Mouse (Mus musculus): ENCODE measurements at regions not wholly inside any gene's neighbourhood (a gene's known extent, or its start where the extent isn't known, plus 50 kb on each side); places are given as distances from the start of the nearest gene placed in this dataset.

DNA sequence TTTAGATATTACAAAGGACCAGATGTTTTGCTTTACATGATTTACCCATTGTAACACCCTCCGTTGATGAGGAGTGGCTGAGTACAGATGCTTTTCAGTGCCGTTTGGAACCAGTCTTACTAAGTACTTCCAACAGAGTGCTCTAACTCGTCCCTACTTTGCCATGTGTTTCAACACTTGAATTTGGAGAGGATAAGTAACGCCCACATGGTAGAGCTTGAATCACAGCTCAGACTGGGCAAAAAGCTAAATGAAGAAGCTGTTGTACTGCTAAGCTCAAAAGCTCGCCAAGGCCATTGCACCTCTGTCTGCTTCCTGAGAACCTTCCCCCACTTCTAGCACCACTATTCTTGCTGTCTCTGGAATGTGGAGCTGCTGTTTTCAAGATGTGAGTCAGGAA lies 471.1 kb downstream of the Nfib start:
- DNase-seq, result no peak

DNA sequence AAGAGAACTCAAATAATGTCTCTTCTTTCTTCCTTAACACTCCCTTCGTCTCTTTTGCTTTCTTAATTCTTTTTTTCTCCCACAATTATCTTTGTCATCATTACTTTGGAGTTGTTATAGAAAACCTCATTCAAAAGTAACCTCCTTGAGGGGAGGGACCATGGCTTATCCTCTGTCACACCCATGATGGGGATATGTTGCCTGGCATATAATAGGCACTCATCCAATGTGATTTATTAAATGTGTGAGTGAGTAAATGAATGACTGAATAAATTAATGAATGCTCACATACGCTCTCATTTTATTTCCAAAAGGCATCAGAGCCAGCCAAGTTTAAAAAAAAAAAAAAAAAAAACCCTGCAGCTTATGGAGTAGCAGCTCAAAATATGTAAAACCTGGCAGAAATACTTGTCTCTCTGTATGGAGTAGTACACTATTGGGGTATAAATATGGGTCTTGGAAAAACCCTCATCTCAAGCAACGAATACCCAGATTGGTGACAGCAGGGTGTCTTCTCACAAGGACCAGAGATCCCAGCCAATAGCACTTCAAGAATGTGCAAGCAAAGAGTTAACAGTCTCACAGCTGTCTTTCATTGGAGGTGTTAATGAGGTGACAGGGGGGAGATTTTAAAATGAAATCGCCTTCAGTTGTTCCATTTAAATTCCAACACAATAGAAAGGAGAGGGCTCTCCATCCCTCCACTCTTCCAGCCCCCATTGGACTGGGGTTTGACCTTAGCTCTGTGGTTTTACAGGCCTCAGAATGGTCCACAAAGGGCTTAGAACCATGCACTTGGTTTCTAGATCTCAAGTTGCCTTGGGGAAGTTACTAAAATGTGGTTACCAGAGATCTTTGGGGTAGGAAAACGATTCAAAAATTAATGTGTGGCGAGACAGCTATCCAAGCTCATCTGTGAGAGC lies 479.1 kb downstream of the Nfib start:
- no peak for DNase-seq

DNA sequence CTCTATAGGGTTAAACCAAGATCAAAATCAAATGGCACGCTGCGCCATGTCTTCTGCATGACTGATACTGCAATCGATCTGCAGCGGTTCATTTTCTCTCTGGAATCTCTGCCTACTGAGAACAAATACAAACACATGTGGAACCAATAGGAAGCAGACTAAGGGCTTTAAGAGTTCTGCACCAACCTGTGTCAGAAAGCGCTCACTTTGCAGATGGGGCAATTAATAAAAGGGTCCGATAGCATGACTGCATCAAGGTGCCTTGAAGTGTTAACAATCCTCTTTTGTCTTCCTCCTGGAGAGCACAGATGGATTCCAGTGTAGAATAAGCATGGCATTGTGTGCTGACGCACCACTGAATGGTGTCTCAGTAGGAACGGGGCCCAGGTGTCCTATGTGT lies 484.8 kb downstream of the Nfib start:
- DNase-seq, result no peak

DNA sequence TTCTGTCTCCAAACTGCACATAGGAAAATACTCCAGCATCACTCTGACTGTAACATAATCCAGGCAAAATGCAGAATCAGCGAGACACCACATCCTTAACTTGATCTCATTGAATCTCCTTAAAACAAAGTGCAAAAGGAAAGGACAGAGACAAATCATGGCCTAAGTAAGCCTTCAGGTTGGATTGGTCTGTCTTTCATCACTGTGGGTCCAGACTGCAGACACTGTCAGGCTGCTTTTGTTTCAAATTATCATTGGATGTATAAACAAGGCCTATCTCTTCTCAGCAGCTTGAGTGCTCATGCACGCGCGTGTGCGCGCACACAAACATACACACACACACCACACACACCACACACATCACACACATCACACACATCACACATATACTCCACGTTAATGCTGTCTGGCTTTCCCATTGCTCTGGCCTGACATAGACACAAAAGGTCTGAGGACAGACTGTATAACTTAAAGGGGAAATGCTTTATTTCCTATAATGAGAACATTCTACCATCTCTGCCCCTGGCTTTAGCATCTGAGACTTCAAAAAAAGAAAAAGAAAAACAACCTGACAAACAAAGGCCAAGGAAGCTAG lies 485.3 kb downstream of the Nfib start:
- DNase-seq, result no peak

DNA sequence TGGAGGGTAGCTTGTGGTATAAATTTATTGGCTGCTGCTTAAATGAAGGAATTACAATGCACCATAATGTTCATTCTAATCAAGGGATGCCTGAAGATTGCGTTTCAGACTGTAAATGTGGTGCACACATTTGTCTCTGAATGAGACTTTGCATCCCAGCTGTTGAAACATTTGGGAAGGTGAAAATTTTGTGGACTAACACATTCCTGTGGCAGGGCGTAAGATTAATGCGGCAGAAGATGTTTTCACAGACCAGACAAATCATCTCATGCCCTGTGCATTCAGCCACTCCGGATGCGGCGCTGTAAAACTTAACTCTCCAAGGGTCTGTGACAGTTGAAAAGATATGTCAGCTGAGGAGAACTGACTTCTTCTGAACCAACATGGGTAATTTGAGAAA lies 486.9 kb downstream of the Nfib start:
- DNase-seq, result no peak

DNA sequence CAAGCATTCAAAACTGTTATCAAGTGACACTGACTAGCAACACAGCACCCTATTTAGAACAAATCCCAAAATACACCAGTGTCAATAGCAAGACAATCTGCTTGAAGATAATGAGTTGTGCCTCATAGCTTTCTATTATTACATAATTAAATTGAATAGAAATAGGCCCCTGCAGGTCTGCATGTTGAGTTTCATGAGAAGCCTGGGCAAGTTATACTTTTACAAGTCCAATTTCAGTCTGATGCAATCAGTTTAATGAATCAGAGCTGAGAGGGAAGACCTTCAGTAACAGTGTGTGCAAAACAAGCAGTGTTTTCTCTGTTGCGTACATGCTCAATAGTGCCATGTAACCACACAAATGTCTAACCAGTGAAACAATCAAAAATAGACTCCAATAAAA lies 498.5 kb downstream of the Nfib start:
- no peak for DNase-seq

DNA sequence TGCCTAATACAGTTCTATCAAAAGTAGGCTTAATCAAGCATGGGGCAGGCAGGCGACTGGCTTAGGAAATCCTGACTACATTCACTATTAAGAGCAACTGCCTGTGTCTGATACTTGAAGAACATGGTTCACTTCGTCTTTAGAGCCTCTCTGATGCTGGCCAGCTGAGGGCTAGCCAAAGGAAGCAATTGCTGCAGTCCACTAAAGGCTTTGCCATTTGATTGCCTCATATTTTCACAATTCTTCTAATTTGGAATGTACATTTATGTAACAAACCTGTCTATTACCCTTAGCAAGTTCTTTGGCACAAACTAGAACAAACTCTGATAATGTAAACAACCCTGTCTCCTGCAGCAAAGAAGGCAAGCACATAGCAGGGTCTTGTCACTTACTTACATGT lies 505.2 kb downstream of the Nfib start:
- DNase-seq, result peak; percentile 18

DNA sequence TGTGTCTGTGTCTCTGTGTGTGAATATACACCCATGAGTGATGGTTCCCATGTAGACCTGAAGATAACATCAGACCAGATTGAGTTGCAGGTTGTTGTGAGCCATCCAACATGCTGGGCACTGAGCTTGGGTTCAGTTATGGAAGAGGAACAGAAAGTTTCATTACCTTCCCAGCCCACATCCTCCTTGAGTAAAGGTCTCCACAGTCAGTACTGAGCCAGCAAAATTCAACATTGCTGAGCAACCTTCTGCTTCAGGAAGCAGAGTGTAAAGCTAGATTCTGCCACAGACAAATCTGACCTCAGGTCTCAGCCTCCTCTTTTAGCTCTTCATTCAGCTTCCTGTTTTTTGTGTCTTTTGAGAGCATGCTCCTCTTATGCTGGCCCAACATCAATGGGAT lies 506.4 kb downstream of the Nfib start:
- DNase-seq, result no peak

DNA sequence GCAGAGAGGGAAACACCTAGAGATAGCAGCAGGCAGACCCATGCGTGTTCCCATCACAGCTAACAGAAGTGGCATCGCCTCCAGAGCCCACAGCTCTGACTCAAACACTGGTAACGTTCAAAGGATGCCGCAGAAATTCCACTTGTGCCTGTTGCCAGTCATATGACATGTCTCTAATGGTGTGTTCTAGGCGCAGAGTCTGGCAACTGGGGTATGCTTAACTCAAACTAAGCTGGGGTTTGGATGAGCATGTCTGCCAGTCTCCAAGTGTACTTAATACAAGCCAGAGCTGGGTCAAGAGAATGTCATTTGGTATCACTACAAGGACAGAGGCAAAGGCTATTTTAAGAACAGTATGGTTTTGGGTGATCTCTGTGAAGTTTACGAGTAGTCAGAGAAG lies 507.9 kb downstream of the Nfib start:
- no peak for DNase-seq

DNA sequence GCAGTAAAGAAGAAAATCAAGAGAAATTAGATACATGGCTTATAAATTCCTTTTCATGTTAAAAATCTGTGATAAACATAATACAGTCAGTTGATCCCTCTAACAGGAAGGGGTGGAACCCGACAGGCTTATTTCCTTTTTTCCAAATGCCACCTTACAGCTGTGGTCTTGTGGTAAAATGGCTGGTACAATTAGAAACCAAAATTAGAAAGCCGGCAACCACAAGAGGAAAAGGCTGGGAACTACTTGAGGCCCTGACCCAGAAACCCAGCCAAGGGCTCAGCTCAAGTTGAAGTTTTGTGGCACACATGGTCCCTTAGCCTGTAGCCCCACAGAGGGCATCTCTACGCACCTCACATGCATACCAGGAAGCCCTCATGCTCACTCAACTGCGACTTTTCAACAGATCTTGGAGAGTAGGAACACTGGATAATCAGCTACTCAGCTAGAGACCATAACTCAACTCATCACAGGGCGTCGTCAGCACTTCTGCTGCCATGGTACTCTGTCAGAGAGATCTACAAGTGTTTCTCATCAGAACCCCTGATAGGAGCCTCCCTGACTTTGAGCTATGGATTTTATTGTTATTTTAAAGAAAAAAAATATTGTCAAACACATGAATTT lies 509.4 kb downstream of the Nfib start:
- DNase-seq, result no peak

DNA sequence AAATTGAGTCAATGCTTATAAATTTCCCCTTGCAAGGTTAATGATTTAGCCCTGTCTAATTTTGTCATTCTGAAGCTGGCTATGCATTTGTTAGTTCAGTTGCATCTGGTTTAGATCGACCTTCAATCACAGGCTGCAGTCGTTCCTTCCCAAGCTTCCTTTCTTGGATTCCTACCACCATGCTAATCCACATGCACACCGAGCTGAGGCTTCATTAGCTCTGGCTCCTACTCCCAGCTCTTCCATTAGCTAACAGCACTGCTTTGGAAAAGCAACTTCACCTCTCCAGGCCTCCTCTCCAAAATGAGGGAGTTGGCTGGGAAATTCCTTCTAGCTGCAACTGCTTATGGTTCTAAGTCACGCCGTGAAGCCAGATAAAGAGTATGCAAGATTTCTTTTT lies 511.6 kb downstream of the Nfib start:
- no peak for DNase-seq

DNA sequence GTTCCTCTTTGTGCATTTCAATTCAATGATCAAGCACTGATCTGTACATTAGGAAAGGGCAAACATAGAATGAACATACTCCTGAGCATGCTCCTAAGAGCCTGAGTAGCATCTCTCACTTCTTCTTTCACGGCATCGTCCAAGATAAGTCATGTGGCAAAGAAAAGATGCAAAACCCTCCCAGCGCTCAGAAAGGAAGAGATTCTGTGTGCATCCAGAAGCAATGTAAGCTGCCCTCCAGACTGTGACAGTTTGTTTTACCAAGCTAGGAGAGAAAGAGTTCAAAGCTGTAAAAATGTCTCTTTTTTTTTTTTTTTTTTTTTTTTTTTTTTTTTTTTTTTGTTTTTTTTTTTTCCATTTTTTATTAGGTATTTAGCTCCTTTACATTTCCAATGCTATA lies 518.7 kb downstream of the Nfib start:
- no peak for DNase-seq

DNA sequence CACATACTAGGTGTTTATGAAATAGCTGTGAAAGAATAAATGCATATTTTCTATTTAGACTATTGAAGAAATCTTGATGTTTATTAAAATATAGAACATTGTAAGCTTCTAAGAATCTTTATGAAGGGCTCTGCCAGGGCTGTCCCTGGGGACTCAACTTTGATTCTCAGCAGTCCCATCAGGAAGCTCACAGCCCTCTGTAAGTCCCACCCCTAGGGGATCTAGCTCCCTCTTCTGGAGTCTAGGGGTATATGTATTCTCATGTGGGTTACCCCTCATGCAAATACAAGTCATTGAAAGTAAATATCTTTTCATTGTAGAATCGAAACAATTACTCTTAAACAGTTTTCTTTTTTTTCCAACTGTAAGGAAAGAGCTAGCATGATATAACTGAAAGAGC lies 521.6 kb downstream of the Nfib start:
- DNase-seq, result no peak

DNA sequence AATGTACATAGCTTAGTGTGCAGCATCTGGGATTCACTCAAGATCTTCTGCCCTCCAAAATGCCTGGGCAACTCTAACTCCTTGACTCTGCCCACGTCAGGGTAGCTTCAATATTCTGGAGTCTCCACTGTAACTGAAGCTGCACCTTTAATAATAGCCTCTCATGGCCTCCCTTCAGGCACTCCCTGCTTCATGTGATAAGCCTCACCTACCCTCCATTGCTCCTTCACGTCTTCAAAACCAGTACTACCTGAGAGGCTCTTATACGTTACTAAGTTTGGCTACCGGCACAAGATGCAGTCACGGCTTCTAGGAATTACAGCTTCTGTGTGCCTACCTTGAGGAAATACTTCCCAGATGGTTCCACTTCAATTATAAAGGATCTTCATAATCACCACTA lies 527.4 kb downstream of the Nfib start:
- DNase-seq, result no peak

DNA sequence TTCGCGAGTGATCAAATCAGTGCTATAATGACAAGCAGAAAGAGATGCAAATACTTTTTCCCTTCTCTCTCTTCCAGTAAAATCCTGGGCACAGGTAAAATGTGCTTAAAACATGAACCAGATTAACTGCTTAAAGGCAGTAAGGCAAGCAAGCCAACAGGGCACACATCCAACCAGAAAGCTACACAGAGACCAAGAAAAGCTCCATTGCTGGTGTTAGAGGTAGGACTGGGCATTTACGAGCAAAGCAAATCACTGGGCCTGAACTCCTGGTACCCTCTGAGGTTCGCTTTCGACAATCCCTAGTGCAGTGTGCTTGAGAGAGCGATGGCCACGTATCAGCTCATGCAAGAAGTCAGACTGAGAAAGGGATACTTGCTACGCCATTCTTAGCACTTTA lies 528.8 kb downstream of the Nfib start:
- no peak for DNase-seq

DNA sequence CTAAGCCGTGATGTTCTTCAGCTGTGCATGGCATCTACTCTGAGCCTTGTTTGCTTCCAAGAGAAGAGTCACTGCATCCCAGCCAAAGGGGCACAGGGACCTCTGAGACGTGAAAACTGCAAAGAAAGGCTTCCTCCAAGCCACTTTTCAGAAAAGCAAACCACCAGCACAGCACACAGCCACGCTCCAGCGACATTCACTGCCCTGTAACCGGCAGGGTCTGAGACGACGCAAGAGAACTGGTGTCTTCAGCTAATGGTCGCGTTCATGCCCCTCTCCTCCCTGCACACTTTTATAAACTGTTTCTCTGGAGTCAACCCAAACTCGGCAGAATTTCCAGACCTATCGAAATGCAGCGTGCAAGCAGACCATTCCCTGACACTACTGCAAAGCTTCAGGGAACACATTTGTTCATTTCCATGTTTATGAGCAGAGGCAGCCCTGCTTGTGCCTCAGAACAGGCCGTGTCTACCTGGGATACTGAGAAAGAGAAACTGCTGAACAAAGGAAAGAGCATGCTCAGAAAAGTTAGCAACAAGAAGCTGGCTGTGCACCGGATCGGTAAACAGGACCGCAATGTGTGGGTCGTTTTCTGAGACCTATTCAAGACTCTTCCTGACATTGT lies 532.0 kb downstream of the Nfib start:
- no peak for DNase-seq

DNA sequence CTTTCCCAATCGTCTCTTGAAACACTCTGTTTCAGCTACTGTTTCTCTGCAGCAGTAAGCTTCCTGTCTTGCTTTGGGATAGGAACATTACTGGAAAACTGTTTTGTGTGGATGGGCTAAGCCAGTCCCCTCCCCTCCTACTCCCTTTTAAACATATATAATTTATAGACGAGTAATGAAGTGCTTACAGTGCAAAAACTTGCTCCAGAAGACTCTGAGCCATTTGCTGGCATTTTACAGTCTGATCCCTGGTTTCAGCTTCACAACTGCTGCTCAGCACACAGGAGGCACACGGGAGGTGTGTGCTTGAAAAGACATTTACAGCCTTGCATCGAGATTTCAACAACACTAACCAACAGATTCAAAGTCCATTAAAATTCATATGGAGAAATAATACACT lies 534.6 kb downstream of the Nfib start:
- DNase-seq, result no peak

DNA sequence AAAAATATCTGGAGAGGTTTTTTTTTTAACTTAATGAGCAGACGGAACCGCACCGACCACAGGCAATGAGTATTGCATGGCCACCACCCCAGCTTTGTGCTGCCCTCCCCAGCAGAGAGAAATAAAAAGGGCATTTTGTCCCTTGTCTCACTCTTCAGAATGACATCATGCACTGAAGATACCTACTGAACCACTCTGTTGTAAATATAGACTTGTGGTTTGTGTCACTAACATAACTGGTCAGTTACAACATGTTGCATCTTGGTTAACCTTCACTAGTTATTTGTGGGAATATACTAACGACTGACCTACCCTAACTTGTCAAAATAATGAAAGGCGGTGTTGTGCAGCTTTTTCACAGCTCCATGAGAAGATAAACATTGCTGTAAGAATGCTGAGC lies 537.5 kb downstream of the Nfib start:
- DNase-seq, result no peak

DNA sequence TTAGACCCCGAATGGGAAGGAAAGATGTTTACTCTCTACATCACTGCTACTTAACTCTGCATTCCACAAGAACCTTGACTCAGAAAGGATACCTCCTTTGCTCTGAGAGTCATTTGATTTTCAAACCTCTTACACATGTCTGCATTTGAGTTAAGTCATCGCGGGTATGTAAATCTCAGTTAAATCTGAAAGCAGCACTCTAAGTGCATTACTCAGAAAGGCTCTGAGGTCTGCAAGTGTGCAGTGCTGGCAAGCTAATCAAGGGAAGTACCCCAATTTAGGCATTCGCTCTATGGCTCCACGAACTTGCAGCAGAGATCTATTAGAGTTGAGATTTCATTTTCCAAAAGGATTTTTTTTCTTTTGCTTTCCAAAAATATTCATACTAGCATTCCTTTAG lies 538.2 kb downstream of the Nfib start:
- no peak for DNase-seq

DNA sequence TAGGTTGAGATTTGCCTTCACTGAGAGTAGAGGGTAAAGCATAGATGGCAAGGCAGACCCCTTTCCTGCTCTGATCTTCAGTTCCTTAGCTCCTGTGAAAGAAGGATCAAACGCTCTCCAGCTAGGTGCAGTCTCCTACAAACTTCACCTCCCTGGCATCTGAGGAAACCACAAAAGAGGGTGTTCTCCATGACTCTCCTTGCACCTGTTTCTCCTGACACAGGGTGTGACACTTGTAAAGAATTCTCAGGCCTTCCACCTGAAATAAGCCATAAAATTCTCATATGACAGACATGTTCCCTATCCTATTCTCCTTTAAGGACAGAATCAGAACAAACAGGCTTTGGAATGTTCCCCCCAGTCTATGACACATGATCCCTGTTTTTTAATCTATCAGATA lies 538.7 kb downstream of the Nfib start:
- DNase-seq, result no peak

DNA sequence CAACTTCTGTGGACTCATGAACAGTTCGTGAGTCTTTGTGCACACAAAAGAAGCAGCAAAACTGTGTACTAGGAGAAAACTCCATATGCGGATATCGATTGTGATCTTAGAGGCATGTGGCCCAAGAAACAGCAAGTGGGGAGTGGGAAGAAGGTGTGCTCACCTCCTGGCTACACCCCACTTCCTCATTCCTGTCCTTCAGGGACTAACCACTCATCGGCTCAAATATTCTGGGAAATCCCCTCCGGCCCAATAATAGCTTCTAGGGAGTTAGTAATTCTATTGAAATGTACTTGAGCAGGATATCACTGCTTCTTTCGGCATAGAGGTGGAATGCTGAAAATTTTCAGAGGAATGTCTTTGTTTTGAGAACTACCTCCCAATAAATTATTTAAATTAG lies 539.5 kb downstream of the Nfib start:
- DNase-seq, result no peak

DNA sequence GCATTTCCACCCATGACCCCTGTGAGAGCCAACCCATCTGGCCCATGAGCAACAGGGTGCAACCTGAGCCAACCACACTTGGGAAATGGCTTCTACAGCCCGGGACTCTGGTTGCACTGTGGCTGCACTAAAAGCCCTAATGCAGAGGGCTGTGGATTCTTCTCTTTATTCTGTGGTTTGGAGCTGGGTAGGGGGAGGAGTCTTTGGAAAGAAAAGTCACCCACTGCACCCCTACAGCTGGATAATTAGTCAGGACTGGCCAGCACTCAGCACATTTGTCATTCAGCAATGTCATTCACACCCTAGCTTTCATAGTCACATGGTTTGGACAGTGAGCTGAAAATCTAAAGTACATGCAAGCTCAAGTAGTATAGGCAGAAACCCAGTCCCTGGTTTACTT lies 541.5 kb downstream of the Nfib start:
- peak; percentile 21 for DNase-seq

DNA sequence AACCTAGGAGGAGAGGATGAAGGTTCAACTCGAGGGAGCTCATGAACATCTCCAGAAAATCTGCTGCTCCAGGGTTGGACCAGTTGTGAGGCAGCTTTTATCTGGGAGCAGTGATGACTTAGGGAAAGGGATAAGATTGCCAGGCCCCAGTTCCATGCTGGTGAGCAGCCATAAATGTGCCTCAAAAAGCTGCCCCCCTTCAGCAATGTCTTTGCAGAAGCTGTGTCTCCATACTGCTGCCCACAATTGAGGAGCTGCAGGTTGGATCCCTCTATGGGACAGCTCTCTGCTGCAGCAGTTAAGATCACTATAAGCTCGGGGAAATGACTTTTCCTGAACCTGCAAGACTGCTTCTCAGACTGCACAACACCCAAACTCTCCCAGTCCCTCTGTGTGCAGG lies 543.7 kb downstream of the Nfib start:
- DNase-seq, result no peak

Measured in adrenal gland, postnatal 14 days (tissue).